Mouse (Mus musculus) B cell, adult 62 days (primary cell): ENCODE data around the gene Vmn1r36. TPM values are rescaled to one million over a fixed set of nuclear protein-coding genes. Genes with fewer than 3 reads are reported as not detected.

Experiments used
- total RNA-seq: library from RNA; stranded (reverse); gene quantifications from 4 replicates; pipeline ENCODE4 v1.2.4, GENCODE M21; 2023

Vmn1r36 gene
- total RNA-seq: not detected in 4 replicates

GRCm38 (mm10) chr6:66719068-66719467 lies at the start of gene Vmn1r36:
Gene Vmn1r36, minus strand, starts transcription at chr6:66719168.

GRCm38 (mm10) chr6:66729082-66729481 lies 10.1 kb upstream of the Vmn1r36 start, which contains the start of gene Vmn1r37:
Gene Vmn1r37, plus strand, starts transcription at chr6:66729382.

GRCm38 (mm10) chr6:66685806-66686205 lies 33.2 kb downstream of the Vmn1r36 start, which contains the start of gene Vmn1r35:
Gene Vmn1r35, minus strand, starts transcription at chr6:66685906.

Other genes with a start within 250 kb of the Vmn1r36 start
- 14.6 to 16.6 TPM (median 15.7 TPM) in 4 replicates for gene Mad2l1, start 183.8 kb downstream of the Vmn1r36 start, total RNA-seq
- not detected in 4 replicates for gene Vmn1r32, start 159.1 kb downstream of the Vmn1r36 start, total RNA-seq
- gene Vmn1r33, start 100.9 kb downstream of the Vmn1r36 start, total RNA-seq: not detected in 4 replicates
- not detected in 4 replicates for gene Vmn1r34, start 75.3 kb downstream of the Vmn1r36 start, total RNA-seq
- not detected in 4 replicates for gene Vmn1r35, start 33.3 kb downstream of the Vmn1r36 start, total RNA-seq
- not detected in 4 replicates for gene Vmn1r37, start 10.2 kb upstream of the Vmn1r36 start, total RNA-seq
- not detected in 4 replicates for gene Vmn1r38, start 63.5 kb upstream of the Vmn1r36 start, total RNA-seq
- gene Vmn1r39, start 91.4 kb upstream of the Vmn1r36 start, total RNA-seq: not detected in 4 replicates
- gene Gng12, start 177.2 kb upstream of the Vmn1r36 start, total RNA-seq: 7.0 to 11.8 TPM (median 8.5 TPM) in 4 replicates